13 mouse cellular contexts compared by ENCODE assay signal in genomic region chr6:140682829-140683228, GRCm38 (mm10). TPM values are rescaled to one million over a fixed set of nuclear protein-coding genes. Genes with fewer than 3 reads are reported as not detected.
DNase-seq lines count a peak whose midpoint lies in the region; ATAC-seq and TF ChIP-seq lines count a peak whose summit lies in the region.
"Had no signal": no experiment of that assay in that cellular context is flagged by ENCODE, and none has a peak within 500 bp of the region (broad histone marks: within the 10 kb centered on the region; RNA-seq: fewer than 3 reads in every experiment).

No protein-coding gene starts in this region.

- H3K9me3 ChIP-seq in kidney, embryonic 16.5 days (ENCODE audit: low read length), result no peaks in the 10 kb centered on the region
- H3K9me3 ChIP-seq in limb, embryonic 11.5 days (ENCODE audit: control insufficient read depth, low read length), result no peaks in the 10 kb centered on the region
- no peaks in the 10 kb centered on the region for H3K9me3 ChIP-seq in neural tube, embryonic 14.5 days (ENCODE audit: control insufficient read depth, low read length)
- H3K9me3 ChIP-seq: forebrain, embryonic 12.5 days; midbrain, embryonic 12.5 days had no signal

- H3K4me3 ChIP-seq in kidney, embryonic 16.5 days (ENCODE audit: low read length), result no peak overlapping the region
- H3K4me3 ChIP-seq in limb, embryonic 11.5 days (ENCODE audit: low read depth, low read length), result no peak overlapping the region
- H3K4me3 ChIP-seq in neural tube, embryonic 14.5 days (ENCODE audit: low read depth, low read length), result no peak overlapping the region
- H3K4me3 ChIP-seq in thymus, adult 2 months (ENCODE audit: control insufficient read depth, insufficient read depth, low read length), result no peak overlapping the region
- H3K4me3 ChIP-seq: forebrain, embryonic 12.5 days; midbrain, embryonic 12.5 days had no signal

- H3K36me3 ChIP-seq in kidney, embryonic 16.5 days (ENCODE audit: insufficient read depth, low read length), result no peaks in the 10 kb centered on the region
- no peaks in the 10 kb centered on the region for H3K36me3 ChIP-seq in limb, embryonic 11.5 days (ENCODE audit: control insufficient read depth, insufficient read depth, low read length)
- H3K36me3 ChIP-seq in neural tube, embryonic 14.5 days (ENCODE audit: control insufficient read depth, insufficient read depth, low read length), result no peaks in the 10 kb centered on the region
- no peaks in the 10 kb centered on the region for H3K36me3 ChIP-seq in thymus, adult 2 months (ENCODE audit: control insufficient read depth, insufficient read depth, low read length)
- H3K36me3 ChIP-seq: forebrain, embryonic 12.5 days; midbrain, embryonic 12.5 days had no signal

- no peak for TF ChIP-seq CTCF in thymus, adult 2 months (IDR thresholded peaks at IDR 0.05; ENCODE audit: borderline replicate concordance, control insufficient read depth, extremely low read depth, insufficient read depth, low read length, poor library complexity)

- peak; percentile 17; the same call in 1 of the 2 replicates for ATAC-seq in kidney, embryonic 16.5 days (ENCODE audit: low FRiP score, low TSS enrichment)
- peak; percentile 54; the same call in 1 of the 2 replicates for ATAC-seq in limb, embryonic 11.5 days (ENCODE audit: insufficient number of reproducible peaks, low FRiP score, low TSS enrichment, low read depth)
- ATAC-seq in neural tube, embryonic 14.5 days (ENCODE audit: low read depth), result peak; percentile 40; the same call in 1 of the 2 replicates

- WGBS in kidney, embryonic 16.5 days, result 51% methylated on average over 13 of the region's 13 CpGs
- 50% methylated on average over 13 of the region's 13 CpGs for WGBS in limb, embryonic 11.5 days
- WGBS in neural tube, embryonic 14.5 days, result 28% methylated on average over 13 of the region's 13 CpGs
- 10% methylated on average over 13 of the region's 13 CpGs for WGBS in thymus, adult 2 months

- 0 out of 2 replicates have a peak overlapping the region, but pooled peaks have one; percentile 4 for H3K27ac ChIP-seq in kidney, embryonic 16.5 days (ENCODE audit: low read length)
- H3K27ac ChIP-seq in limb, embryonic 11.5 days (replicated peaks; ENCODE audit: low read depth, low read length), result no peak overlapping the region; the same call in 1 of the 2 replicates
- H3K27ac ChIP-seq in neural tube, embryonic 14.5 days (ENCODE audit: low read depth, low read length), result no peak overlapping the region
- H3K27ac ChIP-seq in thymus, adult 2 months (ENCODE audit: control insufficient read depth, insufficient read depth, low read length), result no peak overlapping the region; the same call in 1 of the 2 replicates
- H3K27ac ChIP-seq: forebrain, embryonic 12.5 days; midbrain, embryonic 12.5 days had no signal

- H3K4me2 ChIP-seq in kidney, embryonic 16.5 days (replicated peaks; ENCODE audit: low read depth, low read length), result no peak overlapping the region
- H3K4me2 ChIP-seq in limb, embryonic 11.5 days (ENCODE audit: low read depth, severe bottlenecking), result no peak overlapping the region
- no peak overlapping the region for H3K4me2 ChIP-seq in neural tube, embryonic 14.5 days (ENCODE audit: low read depth, low read length)
- H3K4me2 ChIP-seq: forebrain, embryonic 12.5 days; midbrain, embryonic 12.5 days had no signal

- H3K4me1 ChIP-seq in kidney, embryonic 16.5 days (ENCODE audit: insufficient read depth, low read length), result peaks cover 18% of the 10 kb centered on the region
- peaks cover 23% of the 10 kb centered on the region for H3K4me1 ChIP-seq in limb, embryonic 11.5 days (ENCODE audit: control insufficient read depth, insufficient read depth, low read length)
- H3K4me1 ChIP-seq in neural tube, embryonic 14.5 days (ENCODE audit: control insufficient read depth, insufficient read depth, low read length), result peaks cover 9% of the 10 kb centered on the region
- H3K4me1 ChIP-seq in thymus, adult 2 months (replicated peaks; ENCODE audit: control insufficient read depth, insufficient read depth, low read length), result peaks cover 21% of the 10 kb centered on the region

- no peaks in the 10 kb centered on the region for H3K27me3 ChIP-seq in kidney, embryonic 16.5 days (ENCODE audit: insufficient read depth, low read length)
- no peaks in the 10 kb centered on the region for H3K27me3 ChIP-seq in limb, embryonic 11.5 days (ENCODE audit: control insufficient read depth, insufficient read depth, low read length)
- no peaks in the 10 kb centered on the region; the same call in 1 of the 2 replicates for H3K27me3 ChIP-seq in neural tube, embryonic 14.5 days (ENCODE audit: control insufficient read depth, insufficient read depth, low read length)
- H3K27me3 ChIP-seq in thymus, adult 2 months (ENCODE audit: control insufficient read depth, insufficient read depth, low read length), result no peaks in the 10 kb centered on the region
- H3K27me3 ChIP-seq: forebrain, embryonic 12.5 days had no signal

- peak; percentile 41 for DNase-seq in embryo, embryonic 10 days (ENCODE audit: low spot score)
- no peak for DNase-seq in embryo, embryonic 9.5 days (ENCODE audit: extremely low spot score)
- no peak for DNase-seq in kidney, adult 18-20 months
- peak; percentile 37 for DNase-seq in limb, embryonic 11.5 days (ENCODE audit: low spot score)
- no peak for DNase-seq in right cerebral cortex, adult 2 months (ENCODE audit: low spot score in 2 of 2)
- DNase-seq in thymus, adult 2 months, result no peak
- DNase-seq: cerebellum, adult 9-10 months; kidney, postnatal 14 days; left cerebral cortex, postnatal 4 days had no signal

- no peak for TF ChIP-seq POLR2A in thymus, adult 2 months (IDR thresholded peaks at IDR 0.05; ENCODE audit: control insufficient read depth, extremely low read depth, insufficient read depth, low read length, poor library complexity)

- H3K9ac ChIP-seq in kidney, embryonic 16.5 days (replicated peaks; ENCODE audit: low read length), result no peak overlapping the region
- no peak overlapping the region for H3K9ac ChIP-seq in limb, embryonic 11.5 days (ENCODE audit: low read length)
- no peak overlapping the region for H3K9ac ChIP-seq in neural tube, embryonic 14.5 days (replicated peaks; ENCODE audit: low read depth, low read length)
- H3K9ac ChIP-seq: forebrain, embryonic 12.5 days; midbrain, embryonic 12.5 days had no signal

RNA-seq across cellular contexts. Expression of gene Gm11077, which starts 46.3 kb away (rescaled TPM):
- polyA plus RNA-seq in kidney, embryonic 16.5 days (2015; fragmentation: Nextera tagmentation; extraction: Ambion mirVana), result not detected in 2 replicates
- polyA plus RNA-seq in limb, embryonic 11.5 days (2014; fragmentation: Nextera tagmentation; extraction: Ambion mirVana), result not detected in 2 replicates
- not detected in 2 replicates for polyA plus RNA-seq in neural tube, embryonic 14.5 days (2014; fragmentation: Nextera tagmentation; extraction: Ambion mirVana)
- not detected in 2 replicates for polyA plus RNA-seq in thymus, adult 2 months (2012; rRNA removed)
- polyA plus RNA-seq: forebrain, embryonic 12.5 days; midbrain, embryonic 12.5 days had no signal

Comparison
In these comparisons a context has a peak if more than half of its experiments do, and no peak if none do; other contexts are left out.
1. DNase-seq: peak in embryo, embryonic 10 days (single experiment) and limb, embryonic 11.5 days (single experiment); none in embryo, embryonic 9.5 days (single experiment), kidney, adult 18-20 months (single experiment), right cerebral cortex, adult 2 months (0 of 2) and thymus, adult 2 months (single experiment).
2. Peak in every context shown above with its lines, with median percentiles within 50 percentile points of each other: ATAC-seq.